Mouse (Mus musculus) frontal cortex, adult 2 months (tissue): ENCODE results near the gene Atrip. TPM values are rescaled to one million over a fixed set of nuclear protein-coding genes. Genes with fewer than 3 reads are reported as not detected.

Experiments used
- polyA plus RNA-seq: library from polyadenylated mRNA; depleted of rRNA; stranded (reverse); fragments of >200 nt; gene quantifications from 2 replicates; pipeline ENCODE4 v1.2.3, GENCODE M21; 2012; rRNA removed

Gene Atrip
- polyA plus RNA-seq, 1 experiment: 35.6 TPM

Other genes with a start within 250 kb of the Atrip start
- gene Celsr3, start 247.8 kb downstream of the Atrip start, polyA plus RNA-seq: 67.4 and 74.7 TPM in 2 replicates
- gene Slc26a6, start 220.8 kb downstream of the Atrip start, polyA plus RNA-seq: 19.5 and 20.7 TPM in 2 replicates
- gene Tmem89, start 159.5 kb downstream of the Atrip start, polyA plus RNA-seq: 0.50 TPM in 2 replicates
- 467 and 477 TPM in 2 replicates for gene Uqcrc1, start 137.5 kb downstream of the Atrip start, polyA plus RNA-seq
- gene Col7a1, start 120.5 kb downstream of the Atrip start, polyA plus RNA-seq: 12.1 and 13.2 TPM in 2 replicates
- gene Ucn2, start 88.1 kb downstream of the Atrip start, polyA plus RNA-seq: 0.38 and 0.92 TPM in 2 replicates
- 17.9 and 18.1 TPM in 2 replicates for gene Pfkfb4, start 82.3 kb downstream of the Atrip start, polyA plus RNA-seq
- 101 and 107 TPM in 2 replicates for gene Shisa5, start 35.6 kb downstream of the Atrip start, polyA plus RNA-seq
- gene Trex1, start 14.4 kb downstream of the Atrip start, polyA plus RNA-seq: 36.9 and 43.5 TPM in 2 replicates
- 5.9 and 6.0 TPM in 2 replicates for gene Ccdc51, start 8.4 kb upstream of the Atrip start, polyA plus RNA-seq
- gene Tma7, start 8.5 kb upstream of the Atrip start, polyA plus RNA-seq: 173 and 184 TPM in 2 replicates
- gene Plxnb1, start 21.3 kb upstream of the Atrip start, polyA plus RNA-seq: 27.6 and 32.6 TPM in 2 replicates
- gene Fbxw21, start 87.9 kb upstream of the Atrip start, polyA plus RNA-seq: not detected in 2 replicates
- gene Fbxw13, start 121.9 kb upstream of the Atrip start, polyA plus RNA-seq: not detected in 2 replicates
- not detected in 2 replicates for gene Fbxw20, start 160.6 kb upstream of the Atrip start, polyA plus RNA-seq
- gene Fbxw14, start 213.6 kb upstream of the Atrip start, polyA plus RNA-seq: 0.06 TPM in 1 of 2 replicates, not detected in the other